Mouse (Mus musculus) neural tube, embryonic 14.5 days (tissue): Measurements from ENCODE around the gene Sphk1. TPM values are rescaled to one million over a fixed set of nuclear protein-coding genes. Genes with fewer than 3 reads are reported as not detected.
A peak's percentile ranks its signal among the peaks of the same experiment; 100 is the strongest.

Experiments
- ATAC-seq: fragments of 200-750 bp; cut with Nextera tagmentation; 2 replicates; pipeline ENCODE4 v1.8.0; 2017; ENCODE audit warnings: low read depth, mild to moderate bottlenecking, moderate TSS enrichment, moderate library complexity
- H3K27ac ChIP-seq: fragments of 300-500 bp; sonication (generic); 2 replicates; pipeline ENCODE4 v1.5.1; 2014; ENCODE audit warnings: low read depth, mild to moderate bottlenecking, control low read depth, low read length, moderate library complexity, mixed read lengths
- H3K27me3 ChIP-seq: fragments of 300-500 bp; sonication (generic); 2 replicates; pipeline ENCODE4 v1.6.1; 2014; ENCODE audit warnings: low read length; ENCODE audit not compliant: control insufficient read depth, insufficient read depth
- H3K36me3 ChIP-seq: fragments of 300-500 bp; sonication (generic); 2 replicates; pipeline ENCODE4 v1.6.1; 2014; ENCODE audit warnings: low read length, mixed read lengths; ENCODE audit not compliant: control insufficient read depth, insufficient read depth
- H3K4me1 ChIP-seq: fragments of 300-500 bp; sonication (generic); 2 replicates; pipeline ENCODE4 v1.6.1; 2014; ENCODE audit warnings: low read length; ENCODE audit not compliant: control insufficient read depth, insufficient read depth
- H3K4me2 ChIP-seq: fragments of 300-500 bp; sonication (generic); 2 replicates; pipeline ENCODE4 v1.6.1; 2014; ENCODE audit warnings: mild to moderate bottlenecking, low read depth, low read length, control low read depth
- H3K4me3 ChIP-seq: fragments of 300-500 bp; sonication (generic); 2 replicates; pipeline ENCODE4 v1.5.1; 2014; ENCODE audit warnings: low read depth, low read length, control low read depth, mixed read lengths
- H3K9ac ChIP-seq: fragments of 300-500 bp; sonication (generic); replicated peaks from 2 replicates; pipeline ENCODE4 v1.6.1; 2014; ENCODE audit warnings: low read depth, mild to moderate bottlenecking, control low read depth, low read length, mixed read lengths
- H3K9me3 ChIP-seq: fragments of 300-500 bp; sonication (generic); 2 replicates; pipeline ENCODE4 v1.6.1; 2016; ENCODE audit warnings: low read length; ENCODE audit not compliant: control insufficient read depth
- WGBS: fragments of 180-500 bp; shearing (Covaris S2); extraction: QIAGEN DNeasy Blood & Tissue Kit; methylation state at CpG from one replicate; pipeline ENCODE4 v1.1.7; 2014; 5-methylcytosine and 5-hydroxymethylcytosine counted together
- polyA plus RNA-seq: library from polyadenylated mRNA; unstranded; fragments of >200 nt; fragmentation: Nextera tagmentation; extraction: Ambion mirVana; gene quantifications from 2 replicates; pipeline ENCODE4 v1.2.1, GENCODE M21; 2014

Sphk1 gene
- polyA plus RNA-seq, result 0.54 and 3.6 TPM in 2 replicates

- peak within 1 kb of the TSS; percentile 78 for H3K4me2 ChIP-seq
- no peak within 1 kb of the TSS for H3K9ac ChIP-seq
- no peaks in the 10 kb centered on the region for H3K9me3 ChIP-seq
- H3K36me3 ChIP-seq, result no peaks in the 10 kb centered on the region
- H3K27ac ChIP-seq, result no peak within 1 kb of the TSS
- 26% methylated on average over 11 of the region's 11 CpGs for WGBS
- peaks cover 34% of the 10 kb centered on the region for H3K27me3 ChIP-seq
- peak within 1 kb of the TSS; percentile 35 for H3K4me3 ChIP-seq
- ATAC-seq, result no peak
- peaks cover 27% of the 10 kb centered on the region for H3K4me1 ChIP-seq
These were observed at the start of gene Sphk1 for GRCm38 (mm10) chr11:116530187-116531147. Gene Sphk1 (plus strand): TSS chr11:116530925.

GRCm38 (mm10) chr11:116480975-116481374 is 49.8 kb upstream of the Sphk1 start:
- Histone ChIP-seq H3K4me3 (no peak overlapping the region), H3K4me1 (no peaks in the 10 kb centered on the region), H3K9ac (no peak overlapping the region), H3K36me3 (peaks cover 74% of the 10 kb centered on the region), H3K9me3 (no peaks in the 10 kb centered on the region), H3K27ac (no peak overlapping the region), H3K4me2 (no peak overlapping the region), H3K27me3 (no peaks in the 10 kb centered on the region)
- 97% methylated on average over 8 of the region's 8 CpGs for WGBS
- ATAC-seq, result no peak

GRCm38 (mm10) chr11:116481776-116482175 is 48.9 kb upstream of the Sphk1 start:
- ATAC-seq, result no peak
- Histone ChIP-seq H3K27ac (no peak overlapping the region), H3K4me2 (no peak overlapping the region), H3K9ac (no peak overlapping the region), H3K4me3 (no peak overlapping the region), H3K36me3 (peaks cover 71% of the 10 kb centered on the region), H3K9me3 (no peaks in the 10 kb centered on the region), H3K4me1 (no peaks in the 10 kb centered on the region), H3K27me3 (no peaks in the 10 kb centered on the region)
- WGBS, result 86% methylated on average over 7 of the region's 7 CpGs

- Histone ChIP-seq H3K9ac (no peak overlapping the region), H3K9me3 (no peaks in the 10 kb centered on the region), H3K27ac (no peak overlapping the region), H3K27me3 (no peaks in the 10 kb centered on the region), H3K4me1 (peaks cover 5% of the 10 kb centered on the region; the same call in 1 of the 2 replicates), H3K4me3 (no peak overlapping the region), H3K36me3 (peaks cover 46% of the 10 kb centered on the region), H3K4me2 (no peak overlapping the region)
- ATAC-seq, result no peak
- WGBS, result 94% methylated on average over 8 of the region's 8 CpGs
These were observed 46.5 kb upstream of the Sphk1 start for GRCm38 (mm10) chr11:116484261-116484660.

- Histone ChIP-seq H3K27ac (no peak overlapping the region), H3K36me3 (peaks cover 23% of the 10 kb centered on the region), H3K9ac (no peak overlapping the region), H3K4me2 (no peak overlapping the region), H3K4me3 (no peak overlapping the region), H3K27me3 (no peaks in the 10 kb centered on the region; the same call in 1 of the 2 replicates), H3K9me3 (no peaks in the 10 kb centered on the region), H3K4me1 (peaks cover 7% of the 10 kb centered on the region; the same call in 1 of the 2 replicates)
- no peak for ATAC-seq
These were observed 42.5 kb upstream of the Sphk1 start for GRCm38 (mm10) chr11:116488207-116488606.

- peak overlapping the region; percentile 88; the same call in 1 of the 2 replicates for H3K9ac ChIP-seq
- H3K4me2 ChIP-seq, result peak overlapping the region; percentile 71
- peaks cover 20% of the 10 kb centered on the region for H3K36me3 ChIP-seq
- H3K27me3 ChIP-seq, result no peaks in the 10 kb centered on the region; the same call in 1 of the 2 replicates
- 76% methylated on average over 14 of the region's 14 CpGs for WGBS
- H3K27ac ChIP-seq, result no peak overlapping the region
- H3K9me3 ChIP-seq, result no peaks in the 10 kb centered on the region
- H3K4me1 ChIP-seq, result peaks cover 7% of the 10 kb centered on the region; the same call in 1 of the 2 replicates
- no peak for ATAC-seq
- peak overlapping the region; percentile 95 for H3K4me3 ChIP-seq
These were observed 41.9 kb upstream of the Sphk1 start for GRCm38 (mm10) chr11:116488693-116489375.

GRCm38 (mm10) chr11:116489771-116490231 is 40.9 kb upstream of the Sphk1 start:
- peak; percentile 64; the same call in 1 of the 2 replicates for ATAC-seq
- H3K4me3 ChIP-seq, result peak overlapping the region; percentile 95
- H3K4me2 ChIP-seq, result peak overlapping the region; percentile 71
- peaks cover 7% of the 10 kb centered on the region; the same call in 1 of the 2 replicates for H3K4me1 ChIP-seq
- H3K9ac ChIP-seq, result peak overlapping the region; percentile 88
- no peaks in the 10 kb centered on the region; the same call in 1 of the 2 replicates for H3K27me3 ChIP-seq
- under 1% methylated on average over 38 of the region's 39 CpGs for WGBS
- peak overlapping the region; percentile 87 for H3K27ac ChIP-seq
- H3K9me3 ChIP-seq, result no peaks in the 10 kb centered on the region
- H3K36me3 ChIP-seq, result peaks cover 12% of the 10 kb centered on the region

- Histone ChIP-seq H3K9ac (peak overlapping the region; percentile 88), H3K27ac (peak overlapping the region; percentile 87), H3K36me3 (peaks cover 7% of the 10 kb centered on the region), H3K4me1 (peaks cover 7% of the 10 kb centered on the region; the same call in 1 of the 2 replicates), H3K27me3 (no peaks in the 10 kb centered on the region; the same call in 1 of the 2 replicates), H3K4me2 (peak overlapping the region; percentile 71), H3K9me3 (no peaks in the 10 kb centered on the region), H3K4me3 (peak overlapping the region; percentile 95)
- peak; percentile 94 for ATAC-seq
- under 1% methylated on average over 44 of the region's 62 CpGs for WGBS
These were observed 40.3 kb upstream of the Sphk1 start for GRCm38 (mm10) chr11:116490232-116491107.
